Mouse (Mus musculus) liver, postnatal 0 days (tissue): Measurements from ENCODE around the gene Tfpi. TPM values are rescaled to one million over a fixed set of nuclear protein-coding genes. Genes with fewer than 3 reads are reported as not detected.

Source experiments
- ATAC-seq: fragments of 200-750 bp; cut with Nextera tagmentation; 2 replicates; pipeline ENCODE4 v1.8.0; 2017; ENCODE audit warnings: mild to moderate bottlenecking, moderate library complexity
- DNase-seq: peaks from one replicate; pipeline ENCODE4 v3.0.0-alpha.2; 2016
- H3K27ac ChIP-seq: fragments of 300-500 bp; sonication (generic); 2 replicates; pipeline ENCODE4 v1.5.1; 2014; ENCODE audit warnings: antibody characterized with exemption, moderate library complexity, mild to moderate bottlenecking, low read depth
- H3K27me3 ChIP-seq: fragments of 300-500 bp; sonication (generic); 2 replicates; pipeline ENCODE4 v1.6.1; 2014; ENCODE audit warnings: low read length, control low read depth, mixed read lengths; ENCODE audit not compliant: insufficient read depth
- H3K36me3 ChIP-seq: fragments of 300-500 bp; sonication (generic); replicated peaks from 2 replicates; pipeline ENCODE4 v1.6.1; 2014; ENCODE audit warnings: mild to moderate bottlenecking, control low read depth, low read length, moderate library complexity, mixed read lengths; ENCODE audit not compliant: insufficient read depth
- H3K4me1 ChIP-seq: fragments of 300-500 bp; sonication (generic); 2 replicates; pipeline ENCODE4 v1.6.1; 2014; ENCODE audit warnings: antibody characterized with exemption, mild to moderate bottlenecking, control low read depth; ENCODE audit not compliant: insufficient read depth
- H3K4me2 ChIP-seq: fragments of 300-500 bp; sonication (generic); 2 replicates; pipeline ENCODE4 v1.6.1; 2014; ENCODE audit warnings: low read depth, mild to moderate bottlenecking, low read length, moderate library complexity, mixed read lengths
- H3K4me3 ChIP-seq: fragments of 300-500 bp; sonication (generic); 2 replicates; pipeline ENCODE4 v1.5.1; 2014; ENCODE audit warnings: low read depth, low read length
- H3K9ac ChIP-seq: fragments of 300-500 bp; sonication (generic); replicated peaks from 2 replicates; pipeline ENCODE4 v1.6.1; 2014; ENCODE audit warnings: mild to moderate bottlenecking, moderate library complexity
- H3K9me3 ChIP-seq: fragments of 300-500 bp; sonication (generic); 2 replicates; pipeline ENCODE4 v1.6.1; 2016; ENCODE audit warnings: mild to moderate bottlenecking, control low read depth, low read length, mixed read lengths
- CTCF ChIP-seq: sonication (generic); IDR thresholded peaks from 2 replicates; pipeline ENCODE4 v1.5.1; 2016; ENCODE audit warnings: antibody characterized with exemption, low read depth
- EP300 ChIP-seq: IDR thresholded peaks from 2 replicates; pipeline ENCODE4 v1.6.1; 2016; ENCODE audit warnings: antibody characterized with exemption, low read depth, mild to moderate bottlenecking
- WGBS: fragments of 180-500 bp; shearing (Covaris S2); extraction: QIAGEN DNeasy Blood & Tissue Kit; methylation state at CpG from one replicate; pipeline ENCODE4 v1.1.7; 2014; ENCODE audit not compliant: insufficient replicate concordance; 5-methylcytosine and 5-hydroxymethylcytosine counted together
- polyA plus RNA-seq: library from polyadenylated mRNA; unstranded; fragments of >200 nt; fragmentation: Nextera tagmentation; extraction: Ambion mirVana; gene quantifications from 2 replicates; pipeline ENCODE4 v1.2.1, GENCODE M21; 2015

The Tfpi gene
- polyA plus RNA-seq, 1 experiment from 2014 or later, result 12.2 TPM

DNA sequence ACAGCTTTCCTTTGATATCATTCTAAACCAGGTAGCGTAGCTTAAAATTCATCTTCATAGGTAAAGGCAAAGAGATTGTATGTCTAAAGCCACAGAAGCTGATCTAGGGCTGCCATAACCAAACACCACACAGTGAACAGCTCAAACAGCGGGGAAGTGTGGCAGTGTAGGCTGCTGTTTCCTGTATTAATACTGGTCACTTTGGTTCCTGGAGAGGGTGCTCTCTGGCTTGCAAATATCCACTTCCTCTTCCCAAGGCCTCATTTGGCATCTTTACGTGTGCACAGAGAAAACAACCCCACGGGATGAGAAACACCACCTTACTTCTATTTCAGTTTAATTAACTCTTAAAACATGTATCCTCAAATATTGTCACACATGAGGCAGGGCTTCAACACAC, 9.2 kb downstream of the Tfpi start:
- no peak for TF ChIP-seq CTCF
- no peak for TF ChIP-seq EP300
- 55% methylated on average over 4 of the region's 4 CpGs for WGBS
- ATAC-seq, result no peak

DNA sequence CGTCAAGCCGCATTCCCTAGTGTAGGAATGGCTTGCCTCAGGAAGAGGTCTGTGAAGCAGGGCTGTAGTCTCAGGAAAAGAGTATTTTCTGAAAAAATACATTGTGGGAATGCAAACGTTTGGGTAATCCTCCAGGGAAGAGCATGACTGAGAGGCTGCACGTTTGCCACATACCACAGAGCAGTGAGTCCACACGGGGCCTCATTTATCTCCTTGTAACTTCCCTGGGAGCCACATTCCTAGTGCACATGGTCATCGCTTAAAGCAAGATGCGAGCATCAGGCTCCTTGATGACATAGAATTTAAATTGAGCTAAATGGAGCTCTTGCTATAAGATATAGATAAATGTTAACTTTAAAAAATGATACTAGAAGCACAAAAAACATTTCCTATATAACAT, 11.6 kb downstream of the Tfpi start:
- H3K4me1 ChIP-seq, result no peaks in the 10 kb centered on the region
- no peak overlapping the region for H3K4me3 ChIP-seq
- no peaks in the 10 kb centered on the region for H3K36me3 ChIP-seq
- no peak overlapping the region for H3K9ac ChIP-seq
- H3K9me3 ChIP-seq, result no peaks in the 10 kb centered on the region
- no peak for DNase-seq
- WGBS, result 49% methylated on average over 7 of the region's 7 CpGs
- H3K27me3 ChIP-seq, result no peaks in the 10 kb centered on the region
- no peak for TF ChIP-seq CTCF
- no peak for TF ChIP-seq EP300
- H3K27ac ChIP-seq, result no peak overlapping the region
- H3K4me2 ChIP-seq, result no peak overlapping the region
- ATAC-seq, result no peak

More for the DNA sequence above, 9.2 kb downstream of the Tfpi start:
- no peak for DNase-seq
- H3K9ac ChIP-seq, result no peak overlapping the region
- no peaks in the 10 kb centered on the region for H3K36me3 ChIP-seq
- no peak overlapping the region for H3K4me2 ChIP-seq
- no peaks in the 10 kb centered on the region for H3K27me3 ChIP-seq
- H3K4me1 ChIP-seq, result no peaks in the 10 kb centered on the region
- H3K4me3 ChIP-seq, result no peak overlapping the region
- H3K9me3 ChIP-seq, result no peaks in the 10 kb centered on the region
- no peak overlapping the region for H3K27ac ChIP-seq

DNA sequence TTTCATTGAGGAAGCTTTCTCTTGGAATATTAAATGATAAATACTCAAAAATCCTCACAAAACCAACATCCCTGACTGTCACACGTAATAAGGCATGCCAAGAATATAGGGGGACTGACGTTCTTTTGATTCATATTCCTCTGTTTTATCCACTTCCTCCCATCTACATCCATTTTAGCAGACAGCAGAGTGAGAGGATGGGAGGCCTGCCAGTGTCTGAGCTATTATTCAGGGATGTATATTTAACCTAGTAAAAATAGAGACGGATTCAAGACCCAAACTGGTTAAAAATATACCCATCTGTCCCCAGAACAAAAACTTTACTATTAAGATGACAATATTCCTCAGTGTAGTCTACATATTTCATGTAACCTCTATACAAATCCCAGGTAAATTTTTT, 14.2 kb downstream of the Tfpi start:
- ATAC-seq (no peak), DNase-seq (no peak)
- no peak overlapping the region for H3K4me2 ChIP-seq
- no peaks in the 10 kb centered on the region for H3K4me1 ChIP-seq
- no peaks in the 10 kb centered on the region for H3K27me3 ChIP-seq
- H3K36me3 ChIP-seq, result no peaks in the 10 kb centered on the region
- no peak overlapping the region for H3K27ac ChIP-seq
- no peak overlapping the region for H3K9ac ChIP-seq
- 84% methylated on average over 3 of the region's 3 CpGs for WGBS
- no peak overlapping the region for H3K4me3 ChIP-seq
- no peaks in the 10 kb centered on the region for H3K9me3 ChIP-seq
- TF ChIP-seq CTCF, result no peak
- TF ChIP-seq EP300, result no peak

DNA sequence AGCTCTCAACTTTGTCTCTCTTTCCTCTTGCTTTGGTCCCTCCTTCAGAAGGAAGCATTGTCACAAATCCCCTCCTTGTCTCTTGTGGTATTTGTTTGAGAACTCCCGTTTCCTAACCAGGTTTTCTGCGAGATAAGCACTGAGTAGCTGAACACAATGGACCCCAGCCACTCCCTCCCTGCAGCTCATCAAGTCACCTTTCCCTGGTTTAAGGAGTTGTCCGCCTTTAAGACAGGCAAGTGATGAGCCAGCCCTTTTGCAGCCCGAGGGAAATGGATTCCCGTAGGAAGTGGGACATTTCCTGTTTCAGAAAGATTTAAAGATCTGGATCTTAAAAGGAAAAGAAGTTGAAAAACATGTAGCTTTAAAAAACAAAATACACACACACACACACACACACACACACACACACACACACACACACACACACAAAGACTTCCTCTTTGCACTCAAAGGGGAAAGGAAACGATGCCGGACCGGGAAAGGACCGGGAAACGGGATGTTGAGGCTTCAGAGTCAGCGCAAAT, 16.9 kb downstream of the Tfpi start:
- DNase-seq (peak; percentile 31), ATAC-seq (peak; percentile 78)
- H3K4me3 ChIP-seq, result no peak overlapping the region
- H3K9ac ChIP-seq, result no peak overlapping the region
- WGBS, result 19% methylated on average over 11 of the region's 11 CpGs
- no peak overlapping the region for H3K27ac ChIP-seq
- H3K27me3 ChIP-seq, result no peaks in the 10 kb centered on the region
- no peaks in the 10 kb centered on the region for H3K36me3 ChIP-seq
- H3K9me3 ChIP-seq, result no peaks in the 10 kb centered on the region
- no peak for TF ChIP-seq CTCF
- TF ChIP-seq EP300, result no peak
- H3K4me1 ChIP-seq, result no peaks in the 10 kb centered on the region
- H3K4me2 ChIP-seq, result no peak overlapping the region

DNA sequence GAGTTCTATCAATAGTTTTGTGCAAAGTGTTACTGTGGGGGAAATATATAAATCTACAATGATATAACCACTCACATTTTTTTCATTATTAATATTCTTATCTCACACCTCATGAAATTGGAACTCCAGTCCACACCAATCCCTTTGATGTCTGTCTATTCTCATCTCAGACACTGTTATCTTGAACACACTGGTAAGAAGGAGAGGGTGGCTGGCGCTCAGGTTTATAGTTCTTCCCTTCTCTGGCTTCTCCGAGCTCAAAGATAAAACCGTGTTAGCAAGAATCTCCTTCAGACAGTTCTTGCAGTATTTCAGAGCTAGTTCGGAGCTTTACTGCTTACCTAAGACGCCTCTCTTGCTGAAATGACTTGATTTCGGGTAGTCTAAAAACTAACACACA, 19.4 kb downstream of the Tfpi start:
- no peaks in the 10 kb centered on the region for H3K36me3 ChIP-seq
- H3K4me3 ChIP-seq, result no peak overlapping the region
- TF ChIP-seq CTCF (no peak), EP300 (no peak)
- ATAC-seq (no peak), DNase-seq (no peak)
- H3K4me1 ChIP-seq, result no peaks in the 10 kb centered on the region
- no peak overlapping the region for H3K4me2 ChIP-seq
- no peak overlapping the region for H3K27ac ChIP-seq
- H3K27me3 ChIP-seq, result no peaks in the 10 kb centered on the region
- WGBS, result 54% methylated on average over 6 of the region's 6 CpGs
- H3K9me3 ChIP-seq, result no peaks in the 10 kb centered on the region
- no peak overlapping the region for H3K9ac ChIP-seq

DNA sequence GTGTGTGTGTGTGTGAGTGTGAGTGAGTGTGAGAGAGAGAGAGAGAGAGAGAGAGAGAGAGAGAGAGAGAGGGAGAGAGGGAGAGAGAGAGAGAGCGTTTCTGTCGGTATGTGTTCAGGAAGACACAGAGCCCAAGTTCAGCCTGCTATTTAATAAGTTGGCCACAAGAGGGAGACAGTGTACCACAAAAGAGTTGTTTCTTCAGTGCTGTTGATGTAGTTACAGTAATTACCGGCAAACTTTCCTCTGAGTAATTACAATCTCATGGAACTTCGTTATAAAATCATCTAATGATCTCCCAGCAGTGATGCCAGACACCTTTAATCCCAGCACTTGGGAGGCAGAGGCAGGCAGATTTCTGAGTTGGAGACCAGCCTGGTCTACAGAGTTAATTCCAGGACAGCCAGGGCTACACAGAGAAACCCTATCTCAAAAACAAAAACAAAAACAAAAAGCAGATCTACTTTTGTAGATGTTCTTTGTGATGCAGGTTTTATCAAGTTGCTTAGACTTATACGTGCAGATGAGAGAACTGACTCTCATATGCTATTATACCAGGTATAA, 21.3 kb downstream of the Tfpi start:
- Histone ChIP-seq H3K27me3 (no peaks in the 10 kb centered on the region), H3K36me3 (no peaks in the 10 kb centered on the region), H3K9me3 (no peaks in the 10 kb centered on the region), H3K4me2 (peak overlapping the region; percentile 10; the same call in 1 of the 2 replicates), H3K9ac (no peak overlapping the region), H3K4me3 (no peak overlapping the region), H3K27ac (no peak overlapping the region), H3K4me1 (no peaks in the 10 kb centered on the region)
- 10% methylated on average over 5 of the region's 5 CpGs for WGBS
- ATAC-seq, result peak; percentile 75
- no peak for DNase-seq
- TF ChIP-seq CTCF (peak; percentile 92), EP300 (no peak)
